Mouse (Mus musculus) kidney, adult 2 months (tissue): ENCODE data around the gene Dok7.

ENCODE experiments used
- CTCF ChIP-seq: fragments of 200-500 bp; conservative IDR thresholded peaks from 2 replicates; pipeline ENCODE4 v1.5.1; 2011; ENCODE audit warnings: low read depth, mild to moderate bottlenecking, control low read depth, low read length, moderate library complexity, mixed read lengths; ENCODE audit not compliant: insufficient read depth, insufficient read length
- POLR2A ChIP-seq: fragments of 200-500 bp; IDR thresholded peaks from one replicate; pipeline ENCODE4 v1.6.1; 2011; ENCODE audit warnings: low read depth, low read length, control low read depth

DNA sequence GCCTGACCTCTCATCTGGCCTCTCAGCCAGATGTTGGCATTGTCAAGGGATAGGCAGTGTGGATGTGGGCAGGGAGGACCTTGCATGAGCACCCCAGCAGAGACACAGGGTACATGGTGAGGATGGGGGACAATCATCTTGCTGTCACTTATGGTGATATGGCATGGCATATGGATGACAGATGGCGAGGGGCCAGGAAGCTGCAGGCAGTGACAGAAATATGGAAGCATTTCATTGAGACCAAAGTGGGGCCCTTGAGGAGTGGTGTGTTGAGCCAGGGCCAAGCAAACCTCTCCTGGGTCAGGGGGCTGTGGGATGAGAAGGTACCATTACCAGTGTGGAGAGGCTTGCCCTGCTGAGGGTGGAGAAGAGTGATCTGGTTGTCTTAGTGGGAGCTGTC, 19.8 kb downstream of the Dok7 start:
- TF ChIP-seq POLR2A, result no peak
- no peak for TF ChIP-seq CTCF
